Mouse (Mus musculus): ENCODE data around the gene Tnfrsf25. TPM values are rescaled to one million over a fixed set of nuclear protein-coding genes. Genes with fewer than 3 reads are reported as not detected.

Tnfrsf25 gene
- 1.2 and 1.4 TPM in 2 replicates for polyA plus RNA-seq (2015; fragmentation: Nextera tagmentation; extraction: Ambion mirVana)

DNA sequence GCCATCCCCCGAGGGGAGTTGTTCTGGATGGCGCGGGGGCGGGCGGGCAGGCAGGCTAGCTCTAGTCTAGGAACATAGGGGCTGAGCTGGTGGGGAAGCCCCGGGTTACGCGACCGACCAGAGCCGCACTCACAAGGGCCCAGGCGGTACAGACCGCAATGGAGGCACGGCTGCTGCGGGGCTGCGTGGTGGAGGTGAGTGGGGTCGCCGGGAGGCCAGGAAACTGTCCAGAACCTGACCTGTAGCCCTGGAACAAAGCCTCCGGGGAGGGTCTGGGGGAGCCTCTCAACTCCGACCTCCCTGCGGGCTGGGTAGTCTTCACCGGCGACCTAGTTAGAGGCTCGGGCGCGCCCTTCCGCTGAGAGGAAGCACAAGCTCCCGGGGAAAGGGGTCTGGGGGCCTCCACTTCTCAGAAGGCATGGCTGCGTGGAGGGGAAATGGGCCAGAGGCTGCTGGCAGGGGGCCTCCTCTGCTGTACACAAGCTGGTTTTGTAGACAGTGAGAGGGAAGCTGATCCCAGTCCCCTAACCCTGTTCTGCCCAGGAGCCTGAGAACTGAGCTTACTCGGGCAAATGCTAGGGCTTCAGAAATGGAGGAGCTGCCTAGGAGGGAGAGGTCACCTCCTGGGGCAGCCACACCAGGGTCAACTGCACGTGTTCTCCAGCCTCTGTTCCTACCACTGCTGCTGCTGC is at the start of gene Tnfrsf25:
Tnfrsf25 (plus strand) TSS at position 14 of the 692 bp plus-strand sequence.
- WGBS: 9% methylated on average over 28 of the region's 30 CpGs
- Histone ChIP-seq H3K27ac (ENCODE audit: low read length) (no peak within 1 kb of the TSS), H3K4me2 (replicated peaks; ENCODE audit: low read depth, low read length) (peak within 1 kb of the TSS; percentile 35), H3K9ac (replicated peaks; ENCODE audit: low read depth) (0 out of 2 replicates have a peak within 1 kb of the TSS, but pooled peaks have one; percentile 19), H3K27me3 (replicated peaks; ENCODE audit: insufficient read depth, low read length) (peaks cover 15% of the 10 kb centered on the region), H3K4me3 (ENCODE audit: low read depth, low read length) (no peak within 1 kb of the TSS; the same call in 1 of the 2 replicates), H3K9me3 (ENCODE audit: low read length) (no peaks in the 10 kb centered on the region), H3K4me1 (ENCODE audit: insufficient read depth, low read depth, low read length) (peaks cover 25% of the 10 kb centered on the region), H3K36me3 (ENCODE audit: insufficient read depth, low read length) (peaks cover 8% of the 10 kb centered on the region; the same call in 1 of the 2 replicates)
- DNase-seq (ENCODE audit: low spot score) (peak; percentile 35), ATAC-seq (peak; percentile 23; the same call in 1 of the 2 replicates)
- TF ChIP-seq CTCF (IDR thresholded peaks at IDR 0.05) (no peak), EP300 (IDR thresholded peaks at IDR 0.05) (no peak)

DNA sequence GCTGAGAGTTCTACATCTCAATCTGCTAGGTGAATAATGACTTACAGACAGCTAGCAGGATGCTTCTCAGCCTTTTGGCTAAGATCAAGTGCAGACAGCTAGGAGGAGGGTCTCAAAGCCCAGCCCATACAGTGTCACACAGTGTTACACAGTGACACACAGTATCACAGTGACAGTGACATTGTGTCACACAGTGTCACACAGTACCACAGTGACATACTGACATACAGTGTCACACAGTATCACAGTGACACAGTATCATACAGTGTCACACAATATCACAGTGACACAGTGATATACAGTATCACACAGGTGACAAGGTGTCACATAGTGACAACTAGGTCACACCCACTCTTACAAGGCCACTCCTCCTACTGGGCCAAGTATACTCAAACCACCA is 48.5 kb upstream of the Tnfrsf25 start:
- Histone ChIP-seq H3K4me1 (ENCODE audit: insufficient read depth, low read depth, low read length) (no peaks in the 10 kb centered on the region), H3K4me2 (replicated peaks; ENCODE audit: low read depth, low read length) (no peak overlapping the region), H3K27ac (ENCODE audit: low read length) (no peak overlapping the region), H3K4me3 (ENCODE audit: low read depth, low read length) (no peak overlapping the region), H3K27me3 (replicated peaks; ENCODE audit: insufficient read depth, low read length) (no peaks in the 10 kb centered on the region), H3K9me3 (ENCODE audit: low read length) (no peaks in the 10 kb centered on the region), H3K36me3 (ENCODE audit: insufficient read depth, low read length) (no peaks in the 10 kb centered on the region), H3K9ac (replicated peaks; ENCODE audit: low read depth) (no peak overlapping the region)
- ATAC-seq (no peak), DNase-seq (ENCODE audit: low spot score) (no peak)
- TF ChIP-seq CTCF (IDR thresholded peaks at IDR 0.05) (no peak), EP300 (IDR thresholded peaks at IDR 0.05) (no peak)

DNA sequence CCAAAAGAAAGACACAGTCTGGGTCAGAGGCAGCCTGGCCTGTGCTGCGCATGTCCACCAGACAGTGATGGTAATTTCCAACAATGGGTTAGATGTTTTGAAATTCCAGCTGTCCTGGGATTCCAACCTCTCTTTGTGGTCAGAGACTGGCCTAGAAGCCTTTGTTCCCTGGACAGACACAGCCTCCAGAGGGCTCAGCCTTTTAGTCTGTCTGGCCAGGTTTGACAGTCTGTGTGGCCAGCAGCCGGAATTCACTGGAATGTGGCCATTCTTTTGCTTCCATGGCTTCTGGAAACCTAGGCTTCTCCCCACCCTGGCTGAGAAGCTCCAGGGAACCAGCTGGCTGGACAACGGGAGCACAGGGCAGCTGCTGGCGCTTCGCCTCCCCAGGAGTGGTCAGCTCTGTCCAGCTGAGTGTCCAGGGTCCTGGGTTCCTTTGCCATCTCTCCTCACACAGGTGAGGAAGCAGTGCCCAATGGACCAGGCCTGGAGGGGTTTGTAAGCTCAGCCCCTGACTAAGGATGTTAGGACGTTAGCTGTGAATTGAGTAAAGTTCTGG is 47.5 kb upstream of the Tnfrsf25 start:
- TF ChIP-seq CTCF (IDR thresholded peaks at IDR 0.05) (no peak), EP300 (IDR thresholded peaks at IDR 0.05) (no peak)
- Histone ChIP-seq H3K36me3 (ENCODE audit: insufficient read depth, low read length) (no peaks in the 10 kb centered on the region), H3K27ac (ENCODE audit: low read length) (no peak overlapping the region), H3K9me3 (ENCODE audit: low read length) (no peaks in the 10 kb centered on the region), H3K4me1 (ENCODE audit: insufficient read depth, low read depth, low read length) (0 out of 2 replicates have a peak, but pooled peaks cover 5% of the 10 kb centered on the region), H3K27me3 (replicated peaks; ENCODE audit: insufficient read depth, low read length) (no peaks in the 10 kb centered on the region), H3K4me3 (ENCODE audit: low read depth, low read length) (no peak overlapping the region), H3K4me2 (replicated peaks; ENCODE audit: low read depth, low read length) (no peak overlapping the region), H3K9ac (replicated peaks; ENCODE audit: low read depth) (no peak overlapping the region)
- whole genome bisulfite sequencing: 73% methylated on average over 6 of the region's 6 CpGs
- DNase-seq (ENCODE audit: low spot score) (no peak), ATAC-seq (no peak)

DNA sequence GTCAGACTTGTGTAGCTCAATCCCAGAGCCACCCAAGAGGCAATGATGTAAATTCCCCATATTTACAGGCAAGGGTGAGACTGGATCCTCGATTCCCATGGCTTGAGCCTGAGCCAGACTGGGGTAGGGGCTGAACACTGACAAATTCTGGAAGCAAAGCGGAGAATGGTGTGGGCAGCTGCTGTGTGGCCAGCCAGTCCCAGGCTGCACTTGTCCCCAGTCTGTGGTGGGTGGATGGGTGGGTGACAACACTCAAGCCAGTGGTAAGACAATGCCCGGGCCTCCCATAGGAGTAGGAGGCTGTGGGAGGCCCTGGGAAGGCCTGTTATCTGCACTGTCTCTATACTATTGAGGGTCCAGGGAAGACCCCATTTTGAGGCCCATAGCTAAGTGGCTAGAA is 46.5 kb upstream of the Tnfrsf25 start:
- H3K4me1 ChIP-seq (ENCODE audit: insufficient read depth, low read depth, low read length): 0 out of 2 replicates have a peak, but pooled peaks cover 5% of the 10 kb centered on the region
- no peak for TF ChIP-seq CTCF (IDR thresholded peaks at IDR 0.05)
- TF ChIP-seq EP300 (IDR thresholded peaks at IDR 0.05): no peak
- DNase-seq (ENCODE audit: low spot score) (no peak), ATAC-seq (no peak)
- no peak overlapping the region for H3K4me3 ChIP-seq (ENCODE audit: low read depth, low read length)
- no peak overlapping the region for H3K9ac ChIP-seq (replicated peaks; ENCODE audit: low read depth)
- H3K9me3 ChIP-seq (ENCODE audit: low read length): no peaks in the 10 kb centered on the region
- no peak overlapping the region for H3K4me2 ChIP-seq (replicated peaks; ENCODE audit: low read depth, low read length)
- no peaks in the 10 kb centered on the region for H3K36me3 ChIP-seq (ENCODE audit: insufficient read depth, low read length)
- no peaks in the 10 kb centered on the region for H3K27me3 ChIP-seq (replicated peaks; ENCODE audit: insufficient read depth, low read length)
- no peak overlapping the region for H3K27ac ChIP-seq (ENCODE audit: low read length)
- WGBS: 78% methylated on average over 3 of the region's 3 CpGs

DNA sequence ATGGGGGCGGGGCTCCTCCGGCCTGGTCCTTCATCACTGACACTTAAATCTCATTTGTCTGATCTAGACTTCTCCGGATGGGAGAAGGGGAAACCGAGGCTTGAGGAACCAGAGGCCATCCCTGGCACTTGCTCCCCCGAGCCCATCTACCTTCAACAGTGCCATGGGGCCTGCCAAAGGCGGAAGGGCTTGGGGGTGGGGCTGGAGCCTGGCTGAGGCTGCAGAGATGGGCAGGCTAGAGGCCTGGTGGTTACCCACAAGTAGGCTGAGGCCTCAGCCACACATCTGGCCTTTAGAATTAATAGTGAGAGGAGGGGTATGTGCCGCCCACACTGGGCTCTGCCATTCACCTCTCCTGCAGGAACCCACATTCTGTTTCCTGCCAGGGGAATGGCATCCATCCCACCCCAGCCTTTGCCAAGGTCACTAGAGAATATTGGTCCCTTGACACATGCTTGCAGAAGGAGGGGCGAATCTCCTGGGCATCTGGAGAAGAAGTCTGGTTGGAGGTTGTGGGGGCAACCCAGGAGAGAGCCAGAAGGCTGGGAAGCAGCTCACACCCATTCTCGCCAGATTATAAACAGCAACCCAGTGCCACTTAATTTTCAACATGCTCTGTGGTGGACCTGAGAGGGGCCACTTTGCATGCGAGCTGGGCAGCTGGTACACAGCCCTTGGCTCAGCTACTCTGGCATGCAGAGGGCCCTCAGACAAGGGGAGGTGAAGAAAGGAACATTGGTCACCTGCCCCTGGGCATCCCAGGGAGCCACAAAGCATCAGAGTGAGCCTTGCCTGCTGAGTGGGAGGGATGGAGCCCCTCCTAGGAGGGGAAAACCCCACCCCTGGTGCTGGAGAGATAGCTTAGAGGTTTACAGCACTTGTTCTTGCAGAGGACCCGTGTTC is 45.0 kb upstream of the Tnfrsf25 start:
- no peak overlapping the region for H3K4me2 ChIP-seq (replicated peaks; ENCODE audit: low read depth, low read length)
- ATAC-seq: peak; percentile 45

More for the DNA sequence above, 45.0 kb upstream of the Tnfrsf25 start:
- no peak overlapping the region for H3K27ac ChIP-seq (ENCODE audit: low read length)
- H3K4me1 ChIP-seq (ENCODE audit: insufficient read depth, low read depth, low read length): 0 out of 2 replicates have a peak, but pooled peaks cover 5% of the 10 kb centered on the region
- H3K27me3 ChIP-seq (replicated peaks; ENCODE audit: insufficient read depth, low read length): no peaks in the 10 kb centered on the region
- no peak overlapping the region for H3K9ac ChIP-seq (replicated peaks; ENCODE audit: low read depth)
- 66% methylated on average over 11 of the region's 11 CpGs for WGBS
- TF ChIP-seq EP300 (IDR thresholded peaks at IDR 0.05) (no peak), CTCF (IDR thresholded peaks at IDR 0.05) (no peak)
- peak; percentile 36 for DNase-seq (ENCODE audit: low spot score)
- no peak overlapping the region for H3K4me3 ChIP-seq (ENCODE audit: low read depth, low read length)
- no peaks in the 10 kb centered on the region for H3K9me3 ChIP-seq (ENCODE audit: low read length)
- no peaks in the 10 kb centered on the region for H3K36me3 ChIP-seq (ENCODE audit: insufficient read depth, low read length)
